Mouse (Mus musculus) heart, embryonic 11.5 days (tissue): ENCODE data around the gene Ebf3. TPM values are rescaled to one million over a fixed set of nuclear protein-coding genes. Genes with fewer than 3 reads are reported as not detected.

Source experiments
- ATAC-seq: fragments of 200-750 bp; cut with Nextera tagmentation; replicated peaks from 2 replicates; pipeline ENCODE4 v1.8.0; 2017; ENCODE audit warnings: moderate library complexity; ENCODE audit not compliant: insufficient number of reproducible peaks, low FRiP score, low TSS enrichment
- H3K27ac ChIP-seq: fragments of 300-500 bp; sonication (generic); 2 replicates; pipeline ENCODE4 v1.5.1; 2014; ENCODE audit warnings: mild to moderate bottlenecking, low read depth, low read length
- H3K27me3 ChIP-seq: fragments of 300-500 bp; sonication (generic); 2 replicates; pipeline ENCODE4 v1.6.1; 2014; ENCODE audit warnings: mild to moderate bottlenecking, low read length, mixed read lengths; ENCODE audit not compliant: control insufficient read depth, insufficient read depth
- H3K36me3 ChIP-seq: fragments of 300-500 bp; sonication (generic); 2 replicates; pipeline ENCODE4 v1.6.1; 2014; ENCODE audit warnings: mild to moderate bottlenecking, low read length, moderate library complexity, mixed read lengths; ENCODE audit not compliant: control insufficient read depth, insufficient read depth
- H3K4me1 ChIP-seq: fragments of 300-500 bp; sonication (generic); 2 replicates; pipeline ENCODE4 v1.6.1; 2014; ENCODE audit warnings: low read length; ENCODE audit not compliant: control insufficient read depth, insufficient read depth
- H3K4me2 ChIP-seq: fragments of 300-500 bp; sonication (generic); 2 replicates; pipeline ENCODE4 v1.6.1; 2014; ENCODE audit warnings: mild to moderate bottlenecking, moderate library complexity
- H3K4me3 ChIP-seq: fragments of 300-500 bp; sonication (generic); 2 replicates; pipeline ENCODE4 v1.5.1; 2014; ENCODE audit warnings: low read depth, low read length
- H3K9ac ChIP-seq: fragments of 300-500 bp; sonication (generic); 2 replicates; pipeline ENCODE4 v1.6.1; 2014; ENCODE audit warnings: mild to moderate bottlenecking, low read depth, low read length, moderate library complexity
- H3K9me3 ChIP-seq: fragments of 300-500 bp; sonication (generic); replicated peaks from 2 replicates; pipeline ENCODE4 v1.6.1; 2016; ENCODE audit warnings: low read length; ENCODE audit not compliant: control insufficient read depth
- WGBS: fragments of 180-500 bp; shearing (Covaris S2); extraction: QIAGEN DNeasy Blood & Tissue Kit; methylation state at CpG from one replicate; pipeline ENCODE4 v1.1.7; 2014; ENCODE audit not compliant: insufficient replicate concordance; 5-methylcytosine and 5-hydroxymethylcytosine counted together
- polyA plus RNA-seq: library from polyadenylated mRNA; unstranded; fragments of >200 nt; fragmentation: Nextera tagmentation; extraction: Ambion mirVana; gene quantifications from 2 replicates; pipeline ENCODE4 v1.2.1, GENCODE M21; 2014

The Ebf3 gene
- polyA plus RNA-seq, 1 experiment from 2014 or later = 1.6 TPM

DNA sequence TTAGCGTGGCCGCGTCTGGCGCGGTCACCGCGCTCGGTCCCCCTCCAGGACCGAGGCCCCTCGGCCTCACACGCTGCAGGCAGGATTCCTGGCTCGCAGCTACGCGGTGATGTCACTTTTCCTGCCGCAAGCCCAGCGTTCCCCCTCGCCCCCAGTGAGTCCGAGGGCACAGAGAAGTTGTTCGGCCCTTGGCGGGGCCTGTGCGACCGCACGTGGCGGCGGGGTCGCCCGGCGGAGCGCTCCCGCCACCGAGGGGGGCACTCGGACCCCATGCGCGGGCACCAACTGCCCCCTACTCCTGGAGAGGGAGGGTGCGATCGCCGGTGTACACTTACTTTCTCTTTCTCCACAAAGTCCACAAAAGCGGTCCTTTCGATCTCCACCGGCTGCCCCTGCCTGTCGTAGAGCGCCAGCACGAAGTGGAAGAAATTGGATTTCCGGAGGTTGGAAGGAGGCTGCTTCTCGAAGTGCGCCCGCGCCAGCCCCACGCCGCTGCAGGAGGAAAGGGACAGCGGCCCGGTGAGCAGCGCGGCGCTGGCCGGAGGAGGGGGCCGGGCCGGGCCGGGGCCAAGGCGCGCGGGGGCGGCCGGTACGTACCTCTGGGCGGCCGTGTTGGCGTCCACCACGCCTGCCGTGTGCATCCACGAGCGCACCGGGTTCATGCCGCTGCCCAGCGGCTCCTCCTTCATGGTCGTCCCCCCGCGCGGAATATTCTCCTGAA lies 902 bp downstream of the Ebf3 start:
- no peaks in the 10 kb centered on the region for H3K36me3 ChIP-seq
- no peaks in the 10 kb centered on the region for H3K9me3 ChIP-seq
- H3K27me3 ChIP-seq = peaks cover 83% of the 10 kb centered on the region
- 0 out of 2 replicates have a peak, but pooled peaks have one; percentile 17 for ATAC-seq
- H3K9ac ChIP-seq = peak overlapping the region; percentile 60
- peaks cover 26% of the 10 kb centered on the region for H3K4me1 ChIP-seq
- H3K27ac ChIP-seq = 0 out of 2 replicates have a peak overlapping the region, but pooled peaks have one; percentile 22
- peak overlapping the region; percentile 99 for H3K4me2 ChIP-seq
- peak overlapping the region; percentile 66 for H3K4me3 ChIP-seq
- WGBS = under 1% methylated on average over 64 of the region's 79 CpGs

GRCm38 (mm10) chr7:137312933-137313182 lies 1.4 kb downstream of the Ebf3 start:
- Histone ChIP-seq H3K36me3 (no peaks in the 10 kb centered on the region), H3K4me2 (peak overlapping the region; percentile 99), H3K9ac (peak overlapping the region; percentile 60; the same call in 1 of the 2 replicates), H3K9me3 (no peaks in the 10 kb centered on the region), H3K4me3 (peak overlapping the region; percentile 66), H3K27me3 (peaks cover 80% of the 10 kb centered on the region), H3K27ac (no peak overlapping the region), H3K4me1 (peaks cover 26% of the 10 kb centered on the region)
- WGBS = 2% methylated on average over 10 of the region's 10 CpGs
- ATAC-seq = no peak

GRCm38 (mm10) chr7:137312166-137312932 lies 1.9 kb downstream of the Ebf3 start:
- Histone ChIP-seq H3K9me3 (no peaks in the 10 kb centered on the region), H3K4me1 (peaks cover 26% of the 10 kb centered on the region), H3K9ac (no peak overlapping the region), H3K4me2 (peak overlapping the region; percentile 99), H3K4me3 (peak overlapping the region; percentile 66), H3K27ac (no peak overlapping the region), H3K27me3 (peaks cover 78% of the 10 kb centered on the region), H3K36me3 (no peaks in the 10 kb centered on the region)
- 6% methylated on average over 17 of the region's 17 CpGs for WGBS
- no peak for ATAC-seq

DNA sequence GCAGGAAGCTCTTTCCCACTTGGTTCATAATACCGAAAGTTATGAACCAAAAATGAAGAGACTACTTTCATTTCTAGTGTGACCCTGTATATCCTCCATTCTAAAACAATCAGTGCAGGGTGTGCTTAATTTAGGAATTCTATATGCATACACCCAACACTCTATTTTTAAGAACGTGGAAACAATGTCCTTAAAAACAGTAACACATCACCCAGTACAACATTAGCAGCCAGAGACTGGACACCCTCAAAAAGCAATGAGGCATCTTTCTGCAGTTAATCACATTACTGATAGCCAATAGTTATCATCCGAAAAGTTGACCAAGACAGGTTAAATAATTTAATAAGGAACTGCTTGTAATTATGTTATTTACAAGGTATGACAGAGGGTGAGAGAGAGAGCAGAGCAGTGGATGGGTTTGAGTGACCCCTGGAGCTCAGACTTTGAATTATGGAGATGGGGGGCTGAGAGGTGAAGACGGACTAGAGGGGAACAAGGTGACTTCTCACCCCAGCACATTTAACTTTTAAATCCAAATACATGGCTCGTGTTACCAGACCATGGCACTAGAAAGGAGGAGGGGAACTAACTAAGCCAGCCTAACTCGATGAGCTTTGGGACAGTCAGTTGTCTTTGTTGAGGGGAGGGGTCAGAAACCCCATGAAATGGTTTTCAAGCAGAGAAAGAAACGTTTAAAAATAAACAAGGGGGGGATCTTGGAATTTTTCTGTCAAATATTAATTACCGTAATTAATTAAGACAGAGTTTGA lies 2.7 kb downstream of the Ebf3 start:
- H3K27me3 ChIP-seq = peaks cover 77% of the 10 kb centered on the region
- H3K4me2 ChIP-seq = peak overlapping the region; percentile 77
- H3K4me1 ChIP-seq = peaks cover 19% of the 10 kb centered on the region
- 8% methylated on average over 8 of the region's 8 CpGs for WGBS
- ATAC-seq = no peak
- H3K9ac ChIP-seq = no peak overlapping the region
- H3K9me3 ChIP-seq = no peaks in the 10 kb centered on the region
- no peak overlapping the region for H3K27ac ChIP-seq
- 0 out of 2 replicates have a peak overlapping the region, but pooled peaks have one; percentile 48 for H3K4me3 ChIP-seq
- H3K36me3 ChIP-seq = no peaks in the 10 kb centered on the region

- Histone ChIP-seq H3K36me3 (no peaks in the 10 kb centered on the region), H3K27me3 (peaks cover 76% of the 10 kb centered on the region), H3K4me3 (peak overlapping the region; percentile 48), H3K4me1 (peaks cover 19% of the 10 kb centered on the region), H3K27ac (no peak overlapping the region), H3K4me2 (peak overlapping the region; percentile 77), H3K9ac (no peak overlapping the region; the same call in 1 of the 2 replicates), H3K9me3 (no peaks in the 10 kb centered on the region)
- WGBS = 2% methylated on average over 11 of the region's 11 CpGs
- ATAC-seq = no peak
Measured at GRCm38 (mm10) chr7:137310876-137311275, 3.4 kb downstream of the Ebf3 start.

DNA sequence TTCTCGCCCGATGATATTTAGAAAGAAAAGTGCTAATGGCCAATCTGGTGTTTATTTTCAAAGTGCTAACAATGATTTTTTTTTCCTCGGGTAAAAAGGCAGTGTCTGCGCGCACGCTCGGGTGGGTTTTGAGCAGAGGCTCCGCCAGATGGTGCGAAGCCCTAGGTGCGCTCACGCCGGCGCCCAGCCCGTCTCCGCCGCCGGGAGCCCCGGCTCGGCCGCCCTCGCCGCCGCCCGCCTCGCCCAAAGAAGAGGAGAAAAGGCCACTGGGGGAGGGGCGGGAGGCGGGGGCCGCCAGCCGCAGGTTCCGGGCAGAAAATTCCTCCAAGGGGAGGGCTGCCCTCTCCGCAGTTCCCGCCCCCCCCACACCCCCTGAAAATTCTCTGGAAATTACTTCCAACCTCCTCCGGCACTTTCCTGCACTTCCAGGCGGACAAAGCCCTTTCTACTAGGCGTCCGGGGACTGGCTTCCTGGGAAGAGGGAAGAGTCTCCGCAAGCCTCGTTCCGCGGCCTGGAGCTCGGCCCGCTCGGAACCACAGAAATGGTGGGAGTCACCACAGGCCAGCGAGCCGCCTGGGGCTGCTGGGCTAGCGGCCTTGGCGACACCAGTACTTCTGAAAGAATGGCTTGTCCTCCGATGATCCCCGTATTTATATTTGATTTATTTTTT lies 4.0 kb downstream of the Ebf3 start:
- Histone ChIP-seq H3K27ac (no peak overlapping the region), H3K9ac (peak overlapping the region; percentile 62), H3K9me3 (no peaks in the 10 kb centered on the region), H3K36me3 (no peaks in the 10 kb centered on the region), H3K4me3 (peak overlapping the region; percentile 48), H3K4me2 (peak overlapping the region; percentile 77), H3K27me3 (peaks cover 74% of the 10 kb centered on the region), H3K4me1 (peaks cover 18% of the 10 kb centered on the region)
- under 1% methylated on average over 44 of the region's 49 CpGs for WGBS
- no peak for ATAC-seq

GRCm38 (mm10) chr7:137309071-137310066 lies 4.9 kb downstream of the Ebf3 start:
- Histone ChIP-seq H3K4me2 (peak overlapping the region; percentile 77), H3K4me3 (peak overlapping the region; percentile 48), H3K27ac (no peak overlapping the region), H3K9me3 (no peaks in the 10 kb centered on the region), H3K4me1 (peaks cover 16% of the 10 kb centered on the region), H3K36me3 (no peaks in the 10 kb centered on the region), H3K9ac (peak overlapping the region; percentile 62), H3K27me3 (peaks cover 69% of the 10 kb centered on the region)
- ATAC-seq = 0 out of 2 replicates have a peak, but pooled peaks have one; percentile 8
- under 1% methylated on average over 81 of the region's 93 CpGs for WGBS
